Mouse (Mus musculus) E14TG2a.4 (cell line): Measurements from ENCODE around the gene Jup.

Experiments used
- CTCF ChIP-seq: conservative IDR thresholded peaks from 2 replicates; pipeline ENCODE4 v1.5.1; 2014; ENCODE audit warnings: low read length
- POU5F1 ChIP-seq: IDR thresholded peaks from 2 replicates; pipeline ENCODE4 v1.6.1; 2014; ENCODE audit warnings: low read length, borderline replicate concordance

DNA sequence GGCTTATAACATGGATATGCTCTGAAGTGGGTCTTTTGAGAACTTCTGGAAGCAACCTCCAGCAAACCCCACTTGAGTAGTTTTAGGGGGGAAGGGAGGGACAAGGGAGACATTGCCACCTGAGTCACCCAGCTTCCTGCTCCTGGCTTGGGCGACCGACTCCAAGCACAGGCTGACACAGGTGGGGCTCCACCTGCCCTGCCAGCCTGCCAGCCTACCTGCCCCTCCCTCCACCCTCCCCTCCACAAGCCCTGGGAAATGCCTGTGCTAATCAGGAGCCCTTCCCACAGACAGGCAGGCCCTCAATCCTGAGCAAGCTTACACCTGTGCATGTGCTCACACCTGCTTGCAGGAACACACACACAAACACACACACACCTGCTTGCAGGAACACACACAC, 5.1 kb upstream of the Jup start:
- TF ChIP-seq CTCF, result no peak
- TF ChIP-seq POU5F1, result no peak
